Mouse (Mus musculus) left cerebral cortex, postnatal 25 days (tissue): ENCODE data around the gene Vps29. TPM values are rescaled to one million over a fixed set of nuclear protein-coding genes. Genes with fewer than 3 reads are reported as not detected.

Experiments
- DNase-seq, 2 experiments: peaks; one replicate each; pipeline ENCODE4 v3.0.0; 2022; ENCODE audit warnings: low spot score in 2 of 2, mixed read lengths in 1 of 2
- intact Hi-C: fragments of 180-260 bp; cut with DNase I; formaldehyde crosslinking; loops from one replicate; pipeline ENCODE4 v1.15.1; 2025
- total RNA-seq, 2 experiments: library from RNA; stranded (reverse); gene quantifications; 2 replicates each; pipeline ENCODE4 v1.2.3; 2021

Vps29 gene
- total RNA-seq, 2 experiments from 2014 or later, result 189 to 208 TPM

- DNase-seq, result peak; percentile 92 to 94
- intact Hi-C loops, result loop anchor here (5.0 kb wide), 3 partner anchors 129 to 279 kb away; partner anchors contain the start of gene Tctn1
Observed at GRCm38 (mm10) chr5:122391786-122392180, 37.6 kb downstream of the Vps29 start, which contains the start of gene Arpc3. Arpc3 (plus strand) TSS chr5:122391878.

- intact Hi-C loops, result loop anchor here (5.0 kb wide), 3 partner anchors 130 to 280 kb away; partner anchors contain the start of gene Tctn1
- DNase-seq, result peak in 1 of 2 experiments; percentile 37
Observed at GRCm38 (mm10) chr5:122392227-122393004, 38.2 kb downstream of the Vps29 start.

DNA sequence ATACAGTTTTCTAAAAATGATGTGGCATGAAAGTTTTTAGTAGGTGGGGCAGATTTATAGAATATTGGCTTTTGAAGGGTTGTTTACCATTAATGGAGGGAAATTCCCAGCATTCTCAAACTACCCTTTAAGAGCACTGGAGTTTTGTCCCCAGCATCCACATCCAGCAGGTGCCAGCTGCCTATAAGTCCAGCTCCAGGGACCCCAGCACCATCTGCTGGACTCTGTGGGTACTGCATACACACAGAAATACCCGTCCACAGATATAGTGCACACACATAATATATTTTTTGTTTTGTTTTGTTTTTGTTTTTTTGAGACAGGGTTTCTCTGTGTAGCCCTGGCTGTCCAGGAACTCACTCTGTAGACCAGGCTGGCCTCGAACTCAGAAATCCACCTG, 39.7 kb downstream of the Vps29 start:
- intact Hi-C loops, result loop anchor here (5.0 kb wide), 3 partner anchors 132 to 282 kb away; partner anchors contain the start of gene Tctn1
- peak; percentile 70 to 80 for DNase-seq

DNA sequence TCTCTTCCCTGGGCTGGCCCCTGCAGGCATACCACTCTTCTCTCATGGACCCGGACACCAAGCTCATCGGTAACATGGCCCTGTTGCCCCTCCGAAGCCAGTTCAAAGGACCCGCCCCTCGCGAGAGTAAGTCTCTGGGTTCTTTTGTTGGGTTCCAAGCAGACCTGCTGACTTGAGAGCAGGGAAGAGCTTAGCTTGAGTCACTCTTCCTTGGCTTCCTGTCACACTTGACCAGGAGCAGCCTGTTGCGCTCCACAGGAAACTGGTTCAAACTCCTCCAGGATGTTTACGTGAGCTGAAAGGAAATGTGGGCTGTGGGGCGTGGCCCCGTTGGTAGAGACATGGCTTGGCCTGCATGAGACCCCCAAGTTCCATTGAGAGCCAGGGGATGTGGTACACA, 42.6 kb downstream of the Vps29 start:
- DNase-seq, result no peak
- intact Hi-C loops, result no loop called here

- intact Hi-C loops, result no loop called here
- no peak for DNase-seq
Observed at GRCm38 (mm10) chr5:122397495-122397894, 43.3 kb downstream of the Vps29 start.

DNA sequence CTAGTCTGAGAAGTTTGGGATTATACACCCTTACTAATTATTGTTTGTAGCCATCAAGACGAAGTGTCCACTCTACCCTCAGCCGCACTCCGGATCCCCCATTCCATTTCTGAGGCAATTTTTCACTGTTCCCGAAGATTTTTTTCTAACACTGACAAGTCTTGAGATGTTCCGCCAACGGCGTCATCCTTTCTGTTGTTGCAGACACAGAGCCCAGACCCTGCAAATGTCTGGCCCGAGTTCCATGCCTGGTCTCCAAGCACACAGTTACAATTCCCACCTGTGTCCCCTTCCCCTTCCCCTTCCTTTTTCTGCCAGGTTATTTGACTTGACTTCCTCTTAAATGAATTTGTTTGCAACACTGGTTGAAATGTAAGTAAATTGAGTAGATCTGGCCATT, 45.7 kb downstream of the Vps29 start:
- no peak for DNase-seq
- intact Hi-C loops, result loop anchor here (5.0 kb wide), 1 partner anchor 327 kb away; no protein-coding TSS in a partner anchor

GRCm38 (mm10) chr5:122400628-122401302, 46.6 kb downstream of the Vps29 start:
- peak; percentile 42 to 67 for DNase-seq
- intact Hi-C loops, result loop anchor here (1.0 to 5.0 kb wide), 2 partner anchors 227 to 327 kb away; no protein-coding TSS in a partner anchor

- intact Hi-C loops, result loop anchor here (1.0 to 5.0 kb wide), 2 partner anchors 226 to 326 kb away; no protein-coding TSS in a partner anchor
- DNase-seq, result peak; percentile 75 to 77
Observed at GRCm38 (mm10) chr5:122401303-122401640, 47.1 kb downstream of the Vps29 start.

GRCm38 (mm10) chr5:122402160-122402559, 48.0 kb downstream of the Vps29 start:
- intact Hi-C loops, result loop anchor here (5.0 kb wide), 1 partner anchor 325 kb away; no protein-coding TSS in a partner anchor
- no peak for DNase-seq

GRCm38 (mm10) chr5:122402772-122403171, 48.6 kb downstream of the Vps29 start:
- DNase-seq, result peak; percentile 51 to 89
- intact Hi-C loops, result loop anchor here (5.0 kb wide), 1 partner anchor 325 kb away; no protein-coding TSS in a partner anchor

- intact Hi-C loops, result loop anchor here (5.0 kb wide), 1 partner anchor 324 kb away; no protein-coding TSS in a partner anchor
- no peak for DNase-seq
Observed at GRCm38 (mm10) chr5:122403362-122403761, 49.2 kb downstream of the Vps29 start.

- intact Hi-C loops, result no loop called here
Observed at GRCm38 (mm10) chr5:122405537-122405936, 51.4 kb downstream of the Vps29 start.

DNA sequence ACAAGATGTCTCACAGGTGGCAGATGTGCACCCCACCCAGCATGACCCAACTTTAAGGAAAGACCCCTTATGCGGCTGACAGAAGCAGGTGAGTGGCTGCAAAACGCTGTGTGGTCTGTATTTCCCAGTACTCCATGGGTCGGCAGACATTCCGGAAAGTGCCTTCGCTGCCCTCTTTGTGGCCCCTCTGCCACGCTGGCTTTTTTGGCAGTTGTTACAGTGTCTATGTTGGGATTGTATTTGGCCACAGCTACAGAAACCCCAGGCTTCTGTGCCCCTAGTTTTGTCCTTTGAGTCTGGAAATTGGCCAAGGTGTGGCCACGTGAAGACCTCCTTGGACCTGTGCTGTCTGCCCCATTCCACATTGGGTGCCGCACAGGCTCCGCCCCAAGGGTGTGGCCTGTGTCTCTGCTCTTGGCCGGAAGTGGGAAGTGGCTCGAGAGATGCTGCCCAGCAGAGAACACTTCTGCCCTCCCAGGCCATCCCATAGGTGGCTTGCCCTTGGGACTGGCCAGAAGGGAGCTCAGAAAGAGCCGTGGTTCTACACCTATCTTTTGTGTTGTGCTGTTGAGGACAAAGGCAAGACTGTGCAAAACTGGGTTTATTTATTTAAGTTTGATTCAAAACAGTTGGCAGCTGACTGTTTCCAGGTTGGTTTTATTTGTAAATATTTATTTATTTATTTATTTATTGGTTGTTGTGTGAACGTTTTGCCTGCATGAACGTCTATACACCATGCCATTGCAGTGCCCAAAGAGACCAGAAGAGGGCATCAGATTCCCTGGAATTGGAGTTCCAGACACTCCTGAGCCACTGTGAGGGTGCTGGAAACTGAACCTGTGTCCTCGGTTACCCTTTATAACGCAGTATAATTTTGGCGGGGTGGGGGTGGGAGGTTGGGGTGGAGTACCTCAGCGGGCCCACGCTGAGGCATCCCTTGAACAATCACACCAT, 55.8 kb downstream of the Vps29 start:
- intact Hi-C loops, result no loop called here
- no peak for DNase-seq

More at GRCm38 (mm10) chr5:122405537-122405936, 51.4 kb downstream of the Vps29 start:
- DNase-seq, result no peak

DNA sequence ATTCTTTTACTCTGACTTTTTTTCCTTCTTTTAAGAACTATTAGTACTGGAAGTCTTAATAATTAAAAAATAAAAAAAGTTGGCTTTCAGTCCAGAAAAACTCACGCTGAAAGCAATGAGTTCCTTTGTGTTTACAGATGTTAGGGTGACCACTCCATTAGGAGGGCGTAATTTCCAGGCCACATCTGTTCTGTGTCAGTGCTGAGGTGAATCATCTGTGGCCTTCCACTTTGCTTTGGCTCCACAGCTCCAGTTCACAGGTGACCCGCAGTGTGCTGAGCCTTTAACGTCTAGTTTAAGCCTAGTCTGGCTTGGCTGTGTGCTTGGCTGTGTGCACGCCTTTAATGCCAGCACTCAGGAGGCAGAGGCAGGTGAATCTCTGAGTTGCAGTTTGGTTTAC, 57.7 kb downstream of the Vps29 start:
- no peak for DNase-seq
- intact Hi-C loops, result no loop called here

GRCm38 (mm10) chr5:122412826-122413225, 58.7 kb downstream of the Vps29 start:
- intact Hi-C loops, result no loop called here
- no peak for DNase-seq

DNA sequence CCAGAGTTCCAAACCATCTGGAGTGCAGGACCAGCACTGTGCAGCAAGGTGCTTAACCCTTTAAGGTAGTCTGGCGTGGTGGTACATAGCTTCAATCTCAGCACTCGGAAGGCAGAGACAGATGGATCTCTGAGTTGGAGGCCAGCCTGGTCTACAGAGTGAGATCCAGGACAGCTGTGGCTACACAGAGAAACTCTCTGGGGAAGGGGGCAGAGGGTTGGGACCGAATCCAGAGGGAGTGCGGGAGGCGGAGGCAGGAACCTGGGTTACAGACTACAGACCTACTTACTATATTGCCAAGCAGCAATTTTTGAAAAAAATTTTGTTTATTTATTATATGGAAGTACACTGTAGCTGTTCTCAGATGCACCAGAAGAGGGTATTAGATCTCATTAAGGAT, 60.2 kb downstream of the Vps29 start:
- no peak for DNase-seq
- intact Hi-C loops, result no loop called here
